Mouse (Mus musculus) layer of hippocampus, adult 2 months (tissue): Measurements from ENCODE around the gene 1700018F24Rik. TPM values are rescaled to one million over a fixed set of nuclear protein-coding genes. Genes with fewer than 3 reads are reported as not detected.
"Not testable (repeated sequence)": the region's sequence is repeated elsewhere in the genome, so short reads cannot be mapped to it uniquely, and the experiment has no call there.

Experiments used
- DNase-seq, 2 experiments: peaks; one replicate each; pipeline ENCODE4 v3.0.0; 2022; ENCODE audit warnings: low spot score in 2 of 2
- H3K27ac ChIP-seq: fragments of 200-600 bp; 2 replicates; pipeline ENCODE4 v1.8.1; 2022
- H3K4me3 ChIP-seq: fragments of 200-600 bp; 2 replicates; pipeline ENCODE4 v1.8.1; 2022; ENCODE audit warnings: mild to moderate bottlenecking
- CTCF ChIP-seq: fragments of 200-600 bp; conservative IDR thresholded peaks from 2 replicates; pipeline ENCODE4 v1.8.1; 2022; ENCODE audit warnings: antibody characterized with exemption, mild to moderate bottlenecking, moderate library complexity
- long read RNA-seq, 2 experiments: library from polyadenylated mRNA; stranded (forward); transcript quantifications; one replicate each; pipeline ENCODE4 v2.0.0; 2021; ENCODE audit warnings: borderline mapping rate in 2 of 2
- total RNA-seq, 2 experiments: library from RNA; stranded (reverse); gene quantifications; 2 replicates each; pipeline ENCODE4 v1.2.3; 2021

Gene 1700018F24Rik
- total RNA-seq, result not detected
- long read RNA-seq, experiment 1, result 0 reads
- long read RNA-seq, experiment 2, result 0 reads

DNA sequence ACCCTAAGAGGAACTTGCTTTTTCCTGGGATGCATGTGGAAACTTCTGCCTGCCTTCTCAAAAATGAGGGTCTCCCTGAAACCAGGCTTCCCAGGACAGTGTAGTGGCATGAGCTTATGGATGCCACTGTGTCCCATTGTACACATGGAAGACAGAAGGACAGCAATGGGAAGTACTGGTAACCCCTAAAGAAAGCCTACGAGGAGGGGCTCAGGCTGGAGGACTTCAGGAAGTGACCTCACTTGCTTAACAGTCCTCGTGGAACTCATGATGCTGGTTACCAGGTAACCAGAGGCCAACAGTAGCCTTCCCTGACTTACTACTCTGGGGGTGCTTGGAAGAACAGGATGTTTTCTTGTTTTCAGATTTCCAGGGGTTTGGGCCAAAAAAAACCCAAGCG is at the start of gene 1700018F24Rik:
Gene 1700018F24Rik, plus strand, starts transcription at position 301 of the 400 bp plus-strand sequence.
- not testable (repeated sequence) for H3K27ac ChIP-seq, DNase-seq, H3K4me3 ChIP-seq

GRCm38 (mm10) chr5:144998491-144998890 is 44.3 kb upstream of the 1700018F24Rik start:
- no peak for DNase-seq
- no peak overlapping the region for H3K4me3 ChIP-seq
- TF ChIP-seq CTCF, result peak; percentile 64

GRCm38 (mm10) chr5:145003362-145003761 is 39.4 kb upstream of the 1700018F24Rik start:
- no peak for DNase-seq
- Histone ChIP-seq H3K4me3 (no peak overlapping the region), H3K27ac (no peak overlapping the region)
- no peak for TF ChIP-seq CTCF

More at GRCm38 (mm10) chr5:144998491-144998890, 44.3 kb upstream of the 1700018F24Rik start:
- no peak overlapping the region for H3K27ac ChIP-seq

GRCm38 (mm10) chr5:145004495-145004894 is 38.3 kb upstream of the 1700018F24Rik start:
- Histone ChIP-seq H3K4me3 (no peak overlapping the region), H3K27ac (no peak overlapping the region)
- TF ChIP-seq CTCF, result no peak
- no peak for DNase-seq

GRCm38 (mm10) chr5:145005596-145005995 is 37.2 kb upstream of the 1700018F24Rik start:
- Histone ChIP-seq H3K4me3 (no peak overlapping the region), H3K27ac (no peak overlapping the region)
- no peak for TF ChIP-seq CTCF
- DNase-seq, result no peak

- Histone ChIP-seq H3K4me3 (no peak overlapping the region), H3K27ac (no peak overlapping the region)
- no peak for DNase-seq
- no peak for TF ChIP-seq CTCF
Observed at GRCm38 (mm10) chr5:145008878-145009659, 33.7 kb upstream of the 1700018F24Rik start.

- DNase-seq, result no peak
- Histone ChIP-seq H3K4me3 (no peak overlapping the region), H3K27ac (no peak overlapping the region)
- no peak for TF ChIP-seq CTCF
Observed at GRCm38 (mm10) chr5:145014278-145014677, 28.5 kb upstream of the 1700018F24Rik start.

DNA sequence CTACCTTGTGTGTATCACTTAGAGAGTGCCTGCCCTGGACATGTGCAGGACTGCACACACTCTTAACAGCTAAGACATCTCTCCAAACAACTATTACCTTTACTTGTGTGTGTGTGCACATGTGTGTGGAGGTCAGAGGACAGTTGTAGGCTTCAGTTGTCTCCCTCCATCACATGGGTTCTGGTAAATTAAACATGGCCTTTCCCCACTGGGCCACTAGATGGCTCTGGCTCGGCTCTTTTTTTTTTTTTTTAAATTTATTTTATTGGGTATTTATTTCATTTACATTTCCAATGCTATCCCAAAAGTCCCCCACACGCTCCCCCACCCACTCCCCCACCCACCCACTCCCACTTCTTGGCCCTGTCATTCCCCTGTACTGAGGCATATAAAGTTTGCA is 26.0 kb upstream of the 1700018F24Rik start:
- not testable (repeated sequence) for H3K27ac ChIP-seq, DNase-seq, H3K4me3 ChIP-seq
- peak; percentile 65 for TF ChIP-seq CTCF

GRCm38 (mm10) chr5:145020254-145020653 is 22.5 kb upstream of the 1700018F24Rik start:
- H3K4me3 ChIP-seq, DNase-seq, H3K27ac ChIP-seq: not testable (repeated sequence)

DNA sequence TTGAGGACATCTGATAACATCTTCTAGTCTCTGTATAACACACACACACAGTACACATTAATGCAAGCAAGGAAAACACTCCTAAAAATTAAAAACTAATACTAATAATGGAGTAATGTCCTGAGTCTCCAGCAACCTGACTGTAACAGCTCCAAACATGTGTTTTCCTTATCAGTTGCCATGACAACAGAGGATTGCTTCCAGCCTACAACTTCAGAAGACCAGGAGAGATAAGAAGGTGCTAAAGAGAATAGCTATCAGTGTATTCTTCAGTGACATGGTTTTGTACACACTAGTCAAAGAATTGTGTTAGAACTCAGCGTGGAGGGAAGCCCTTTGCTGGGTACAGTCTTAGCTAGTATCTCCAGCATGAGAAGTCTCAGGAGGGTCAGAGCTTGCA is 22.1 kb upstream of the 1700018F24Rik start:
- H3K4me3 ChIP-seq, DNase-seq, H3K27ac ChIP-seq: not testable (repeated sequence)

DNA sequence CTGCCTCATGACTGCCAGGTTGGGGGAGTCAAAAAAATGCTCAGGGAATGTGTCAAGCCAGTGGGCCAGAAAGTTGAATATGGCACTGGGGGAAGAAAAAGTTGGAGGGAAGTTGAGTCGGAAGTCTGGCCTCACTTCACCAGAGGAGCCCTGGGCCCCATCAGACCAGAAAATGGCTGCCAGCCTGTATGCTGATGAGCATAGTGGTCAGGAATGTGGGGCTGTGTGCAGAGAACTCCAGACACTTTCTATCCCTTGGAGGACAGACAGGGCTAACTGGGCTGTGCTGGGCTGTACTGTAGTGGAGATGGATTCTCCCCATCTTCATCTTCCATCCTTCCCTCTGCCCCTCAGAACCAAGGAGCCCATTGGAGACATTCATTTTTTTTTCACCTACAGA is 12.3 kb upstream of the 1700018F24Rik start:
- not testable (repeated sequence) for DNase-seq, H3K27ac ChIP-seq, H3K4me3 ChIP-seq

- H3K27ac ChIP-seq, H3K4me3 ChIP-seq, DNase-seq: not testable (repeated sequence)
Observed at GRCm38 (mm10) chr5:145032391-145032790, 10.4 kb upstream of the 1700018F24Rik start, which contains the start of gene Gm4871. Gm4871 (minus strand) TSS chr5:145032754.

DNA sequence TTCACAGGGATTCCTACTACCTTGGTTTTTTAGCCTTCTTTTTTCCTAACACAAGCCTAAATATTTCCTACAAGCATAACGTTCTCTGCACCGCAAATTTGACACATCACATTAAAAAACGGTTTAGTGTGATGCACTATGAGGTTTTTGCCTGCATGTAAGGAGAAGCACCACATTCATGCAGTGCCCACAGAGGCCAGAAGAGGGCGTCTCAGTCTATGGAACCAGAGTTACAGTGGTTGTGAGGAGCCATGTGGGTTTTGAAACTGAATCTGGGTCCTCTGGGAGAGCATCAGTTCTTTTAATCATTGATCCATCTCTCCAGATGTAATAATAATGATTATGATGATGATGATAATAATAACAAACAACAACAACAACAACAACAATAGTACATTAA is 1.2 kb upstream of the 1700018F24Rik start:
- Histone ChIP-seq H3K27ac (no peak overlapping the region), H3K4me3 (no peak overlapping the region)
- peak; percentile 61 for TF ChIP-seq CTCF
- DNase-seq, result no peak

GRCm38 (mm10) chr5:145054187-145054586 is 11.4 kb downstream of the 1700018F24Rik start:
- DNase-seq, H3K4me3 ChIP-seq, H3K27ac ChIP-seq: not testable (repeated sequence)
